Mouse (Mus musculus) midbrain, postnatal 0 days (tissue): ENCODE measurements at regions not wholly inside any gene's neighbourhood (a gene's known extent, or its start where the extent isn't known, plus 50 kb on each side); places are given as distances from the start of the nearest gene placed in this dataset.

Experiments used
- ATAC-seq: fragments of 200-750 bp; cut with Nextera tagmentation; 2 replicates; pipeline ENCODE4 v1.8.0; 2017; ENCODE audit warnings: moderate number of reproducible peaks, mild to moderate bottlenecking, moderate TSS enrichment, moderate library complexity; ENCODE audit not compliant: low FRiP score
- DNase-seq: peaks from one replicate; pipeline ENCODE4 v3.0.0-alpha.2; 2015; ENCODE audit warnings: low spot score
- H3K27ac ChIP-seq: fragments of 300-500 bp; sonication (generic); 2 replicates; pipeline ENCODE4 v1.5.1; 2014; ENCODE audit warnings: low read depth, mild to moderate bottlenecking, low read length, mixed read lengths
- H3K27me3 ChIP-seq: fragments of 300-500 bp; sonication (generic); 2 replicates; pipeline ENCODE4 v1.6.1; 2014; ENCODE audit warnings: low read length, control low read depth, mixed read lengths; ENCODE audit not compliant: insufficient read depth
- H3K36me3 ChIP-seq: fragments of 300-500 bp; sonication (generic); 2 replicates; pipeline ENCODE4 v1.6.1; 2014; ENCODE audit warnings: low read length, control low read depth, mixed read lengths; ENCODE audit not compliant: insufficient read depth
- H3K4me1 ChIP-seq: fragments of 300-500 bp; sonication (generic); 2 replicates; pipeline ENCODE4 v1.6.1; 2014; ENCODE audit warnings: mild to moderate bottlenecking, control low read depth, antibody characterized with exemption, low read length, mixed read lengths; ENCODE audit not compliant: insufficient read depth
- H3K4me2 ChIP-seq: fragments of 300-500 bp; sonication (generic); 2 replicates; pipeline ENCODE4 v1.6.1; 2014; ENCODE audit warnings: low read depth, mild to moderate bottlenecking, low read length, mixed read lengths; ENCODE audit not compliant: poor library complexity, severe bottlenecking
- H3K4me3 ChIP-seq: fragments of 300-500 bp; sonication (generic); 2 replicates; pipeline ENCODE4 v1.5.1; 2014; ENCODE audit warnings: low read depth, mild to moderate bottlenecking, low read length, moderate library complexity
- H3K9ac ChIP-seq: fragments of 300-500 bp; sonication (generic); replicated peaks from 2 replicates; pipeline ENCODE4 v1.6.1; 2014; ENCODE audit warnings: mild to moderate bottlenecking, low read length, moderate library complexity, mixed read lengths; ENCODE audit not compliant: poor library complexity, severe bottlenecking
- H3K9me3 ChIP-seq: fragments of 300-500 bp; sonication (generic); 2 replicates; pipeline ENCODE4 v1.6.1; 2016; ENCODE audit warnings: low read length, control low read depth
- CTCF ChIP-seq: IDR thresholded peaks from 2 replicates; pipeline ENCODE4 v1.5.1; 2016; ENCODE audit warnings: antibody characterized with exemption, mild to moderate bottlenecking
- WGBS: fragments of 180-500 bp; shearing (Covaris S2); extraction: QIAGEN DNeasy Blood & Tissue Kit; methylation state at CpG from one replicate; pipeline ENCODE4 v1.1.7; 2014; 5-methylcytosine and 5-hydroxymethylcytosine counted together

DNA sequence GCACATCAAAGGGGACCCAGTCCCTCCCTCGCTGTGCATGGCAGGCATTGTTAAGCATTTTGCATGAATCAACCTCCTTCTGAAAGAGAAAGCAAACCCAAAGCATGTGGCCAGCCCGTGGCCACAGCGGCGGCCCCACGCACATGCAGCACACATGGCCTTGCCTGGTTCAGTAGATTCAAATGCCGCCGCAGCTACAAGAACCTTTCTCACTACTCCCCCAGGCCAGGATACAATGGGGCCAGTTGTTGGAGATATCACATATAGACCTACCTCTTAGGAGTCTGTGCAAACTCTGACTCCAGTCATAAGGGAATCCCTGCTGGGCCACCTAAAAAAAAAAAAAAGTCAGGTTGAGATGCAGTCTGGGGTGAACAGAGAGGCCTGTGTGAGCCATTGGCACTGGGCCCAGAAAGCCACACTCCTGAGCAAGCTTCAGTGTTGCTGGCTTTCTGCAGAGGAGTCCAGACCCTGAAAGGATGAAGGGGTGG is 329.4 kb upstream of the Jarid2 start:
- H3K9me3 ChIP-seq = no peaks in the 10 kb centered on the region
- no peak overlapping the region for H3K4me3 ChIP-seq
- no peaks in the 10 kb centered on the region for H3K27me3 ChIP-seq
- H3K9ac ChIP-seq = no peak overlapping the region
- no peak overlapping the region for H3K4me2 ChIP-seq
- ATAC-seq = no peak
- DNase-seq = peak; percentile 58
- TF ChIP-seq CTCF = no peak
- no peak overlapping the region for H3K27ac ChIP-seq
- H3K4me1 ChIP-seq = no peaks in the 10 kb centered on the region; the same call in 1 of the 2 replicates
- WGBS = 55% methylated on average over 7 of the region's 7 CpGs
- no peaks in the 10 kb centered on the region for H3K36me3 ChIP-seq

DNA sequence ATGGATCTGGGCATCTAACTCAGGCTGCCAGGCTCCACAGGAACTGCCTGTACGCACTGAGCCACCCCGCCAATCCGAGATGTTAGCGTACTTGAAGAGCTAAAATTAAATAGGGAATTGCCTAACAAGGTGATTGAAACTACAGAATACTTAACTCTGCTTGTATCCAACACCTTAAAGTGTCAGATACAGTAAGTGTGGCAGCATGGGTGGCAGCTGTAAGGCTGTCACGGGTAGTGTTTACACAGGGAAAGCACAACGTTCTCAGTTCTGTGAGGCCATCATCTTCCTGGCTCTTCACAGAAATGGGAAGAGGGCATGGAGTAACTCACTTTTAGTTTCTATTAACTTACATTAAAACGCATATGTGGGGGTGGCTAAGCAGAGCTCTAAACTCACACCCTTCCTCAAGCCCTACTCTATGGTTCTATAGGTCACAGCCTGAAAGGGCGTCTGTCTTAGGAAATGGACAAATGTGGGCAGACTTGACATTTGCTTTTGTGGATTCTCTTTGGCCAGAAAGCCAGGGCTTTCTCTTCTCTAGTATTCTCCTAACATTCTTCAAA is 325.2 kb upstream of the Jarid2 start:
- TF ChIP-seq CTCF = no peak
- H3K27me3 ChIP-seq = no peaks in the 10 kb centered on the region
- ATAC-seq = no peak
- 93% methylated on average over 8 of the region's 8 CpGs for WGBS
- H3K4me2 ChIP-seq = no peak overlapping the region
- no peaks in the 10 kb centered on the region; the same call in 1 of the 2 replicates for H3K4me1 ChIP-seq
- H3K36me3 ChIP-seq = no peaks in the 10 kb centered on the region
- H3K27ac ChIP-seq = no peak overlapping the region
- H3K4me3 ChIP-seq = no peak overlapping the region
- DNase-seq = no peak
- no peaks in the 10 kb centered on the region for H3K9me3 ChIP-seq
- no peak overlapping the region for H3K9ac ChIP-seq

DNA sequence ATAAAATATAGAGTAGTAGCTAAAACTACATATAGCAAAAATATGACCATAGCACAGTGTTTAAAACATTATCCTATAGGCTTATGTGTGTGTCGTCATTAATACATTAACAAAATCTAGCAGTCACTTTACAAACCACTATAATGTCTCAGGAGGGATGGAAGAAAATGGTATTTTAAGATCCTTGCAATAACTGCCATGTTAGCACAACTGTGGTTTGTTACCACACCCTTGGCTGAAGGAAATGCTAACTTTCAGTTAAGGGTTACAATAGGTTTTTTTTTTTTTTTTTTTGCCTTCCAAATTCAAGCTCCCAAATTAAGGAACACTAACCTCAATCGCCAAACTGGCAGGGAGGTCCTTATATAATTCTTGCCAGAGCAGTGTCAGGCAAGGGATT is 322.0 kb upstream of the Jarid2 start:
- H3K4me1 ChIP-seq = no peaks in the 10 kb centered on the region
- no peak for ATAC-seq
- no peak for DNase-seq
- H3K9me3 ChIP-seq = no peaks in the 10 kb centered on the region
- no peaks in the 10 kb centered on the region for H3K36me3 ChIP-seq
- H3K9ac ChIP-seq = no peak overlapping the region
- WGBS = 82% methylated on average over 2 of the region's 2 CpGs
- H3K4me3 ChIP-seq = no peak overlapping the region
- H3K4me2 ChIP-seq = no peak overlapping the region
- H3K27ac ChIP-seq = no peak overlapping the region
- TF ChIP-seq CTCF = no peak
- no peaks in the 10 kb centered on the region for H3K27me3 ChIP-seq

DNA sequence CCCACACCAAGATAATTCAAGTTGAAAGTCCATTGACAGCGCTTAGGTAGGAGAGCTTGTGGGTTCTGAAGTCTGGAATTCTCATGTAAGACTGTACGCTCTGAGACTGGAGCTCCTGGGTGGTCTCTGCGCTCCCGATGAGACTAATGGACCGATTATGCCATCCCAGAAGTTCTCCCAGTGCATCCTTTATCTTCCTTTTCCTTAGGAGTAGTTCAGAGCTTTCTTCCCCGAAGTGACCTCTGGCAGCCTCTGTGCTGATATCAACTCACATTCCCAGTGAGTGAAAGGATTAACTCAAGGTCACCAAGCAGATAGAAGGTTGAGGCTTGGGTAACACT is 320.7 kb upstream of the Jarid2 start:
- H3K4me2 ChIP-seq = no peak overlapping the region
- H3K4me3 ChIP-seq = no peak overlapping the region
- H3K9me3 ChIP-seq = no peaks in the 10 kb centered on the region
- no peak overlapping the region for H3K27ac ChIP-seq
- H3K36me3 ChIP-seq = no peaks in the 10 kb centered on the region
- DNase-seq (no peak), ATAC-seq (no peak)
- H3K27me3 ChIP-seq = no peaks in the 10 kb centered on the region
- WGBS = 86% methylated on average over 6 of the region's 6 CpGs
- H3K4me1 ChIP-seq = no peaks in the 10 kb centered on the region
- H3K9ac ChIP-seq = no peak overlapping the region
- no peak for TF ChIP-seq CTCF

DNA sequence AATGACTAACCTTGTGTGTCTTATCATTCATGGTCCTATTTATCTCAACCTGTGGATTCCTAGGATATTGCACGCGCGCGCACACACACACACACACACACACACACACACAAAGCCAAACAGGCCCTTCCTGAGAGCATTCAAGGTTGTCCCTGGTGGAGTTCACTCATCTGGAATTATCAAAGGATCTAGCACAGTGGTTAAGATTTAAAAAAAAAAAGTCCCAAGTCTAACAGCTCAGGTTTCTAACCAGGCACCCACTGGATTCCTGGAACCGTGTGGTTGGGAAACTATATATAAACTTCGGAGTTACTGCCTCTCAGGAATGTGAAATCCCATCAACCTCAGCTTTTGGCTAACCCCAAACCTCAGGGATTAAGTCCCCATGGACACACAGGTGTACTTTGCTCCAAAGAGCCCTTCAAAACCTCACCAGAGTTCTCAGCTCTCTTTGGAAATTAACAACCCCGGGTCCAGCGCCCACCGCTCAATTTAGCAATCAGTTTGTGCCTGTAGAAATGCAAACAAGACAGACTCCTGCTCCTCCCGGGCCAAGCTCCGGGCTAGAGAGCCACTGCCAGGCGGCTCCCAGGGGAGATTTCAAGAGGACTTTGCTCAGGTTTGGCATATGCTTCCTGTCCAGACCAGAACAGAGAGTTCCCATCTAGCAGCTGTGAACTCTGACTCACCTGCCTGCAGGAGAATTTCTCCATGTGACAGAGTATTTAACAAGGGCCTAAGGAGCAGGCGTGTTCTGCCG is 320.1 kb upstream of the Jarid2 start:
- 78% methylated on average over 14 of the region's 14 CpGs for WGBS
- Histone ChIP-seq H3K4me3 (no peak overlapping the region), H3K27me3 (no peaks in the 10 kb centered on the region), H3K9me3 (no peaks in the 10 kb centered on the region), H3K4me2 (no peak overlapping the region), H3K36me3 (no peaks in the 10 kb centered on the region), H3K4me1 (no peaks in the 10 kb centered on the region), H3K27ac (no peak overlapping the region), H3K9ac (no peak overlapping the region)
- no peak for DNase-seq
- ATAC-seq = no peak
- no peak for TF ChIP-seq CTCF

DNA sequence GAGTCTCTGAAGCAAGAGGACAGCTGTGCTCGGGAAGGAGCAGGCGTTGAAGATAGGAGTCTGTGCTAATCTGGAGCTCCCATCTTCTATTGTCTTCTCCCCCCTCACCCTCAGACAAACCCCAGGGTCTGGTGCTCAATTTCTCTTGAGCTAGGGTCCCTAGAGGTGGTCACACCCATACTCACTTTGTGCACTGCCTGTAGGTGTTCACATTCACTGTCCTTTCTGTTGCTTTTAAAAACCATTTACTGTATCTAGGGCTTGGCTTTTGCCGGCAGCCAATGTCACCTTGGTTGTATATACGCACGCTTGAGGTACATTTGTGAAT is 319.6 kb upstream of the Jarid2 start:
- Histone ChIP-seq H3K4me1 (no peaks in the 10 kb centered on the region), H3K9ac (no peak overlapping the region), H3K27me3 (no peaks in the 10 kb centered on the region), H3K4me2 (no peak overlapping the region), H3K4me3 (no peak overlapping the region), H3K36me3 (no peaks in the 10 kb centered on the region), H3K9me3 (no peaks in the 10 kb centered on the region), H3K27ac (no peak overlapping the region)
- 87% methylated on average over 5 of the region's 5 CpGs for WGBS
- TF ChIP-seq CTCF = no peak
- DNase-seq (no peak), ATAC-seq (no peak)
